In genomic region chr2:31965110-31965509, GRCm38 (mm10) we compare ENCODE assay signal across 7 mouse cellular contexts. TPM values are rescaled to one million over a fixed set of nuclear protein-coding genes. Genes with fewer than 3 reads are reported as not detected.
A peak's percentile ranks its signal among the peaks of the same experiment; 100 is the strongest.
DNase-seq lines count a peak whose midpoint lies in the region; ATAC-seq and TF ChIP-seq lines count a peak whose summit lies in the region.

No protein-coding gene starts in this region.

- H3K4me3 ChIP-seq in G1E (ENCODE audit: low read depth, low read length) = no peak overlapping the region
- H3K4me3 ChIP-seq in bone marrow macrophage, adult 2 months (ENCODE audit: insufficient read depth, low read length) = no peak overlapping the region

- no peak for ATAC-seq in G1E (ENCODE audit: extremely low read depth, insufficient number of reproducible peaks, low FRiP score, poor library complexity, severe bottlenecking)

- peak; percentile 64 for TF ChIP-seq CTCF in G1E (IDR thresholded peaks at IDR 0.05; ENCODE audit: low read depth, low read length)
- peak; percentile 61 for TF ChIP-seq CTCF in bone marrow macrophage, adult 2 months (IDR thresholded peaks at IDR 0.05; ENCODE audit: low read depth, low read length)

- no peaks in the 10 kb centered on the region for H3K36me3 ChIP-seq in G1E (replicated peaks)

- no peak for TF ChIP-seq POLR2A in bone marrow macrophage, adult 2 months (IDR thresholded peaks at IDR 0.05; ENCODE audit: borderline replicate concordance, low read depth, low read length)

- no peaks in the 10 kb centered on the region for H3K9me3 ChIP-seq in G1E (replicated peaks)

- no peak overlapping the region for H3K27ac ChIP-seq in bone marrow macrophage, adult 2 months (ENCODE audit: insufficient read depth, low read depth, low read length)

- no peaks in the 10 kb centered on the region for H3K4me1 ChIP-seq in G1E (ENCODE audit: insufficient read depth, low read depth, low read length)
- no peaks in the 10 kb centered on the region for H3K4me1 ChIP-seq in bone marrow macrophage, adult 2 months (ENCODE audit: control insufficient read depth, insufficient read depth, low read length)

- DNase-seq in layer of hippocampus, adult 11-12 months (ENCODE audit: low spot score) = peak; percentile 45
- DNase-seq in layer of hippocampus, adult 9-10 months (ENCODE audit: low spot score) = no peak
- DNase-seq in G1E (ENCODE audit: low spot score) = peak; percentile 78
- peak; percentile 76 to 88 for DNase-seq in kidney, postnatal 36 days
- DNase-seq in spleen, postnatal 14 days (ENCODE audit: low spot score in 2 of 2) = peak; percentile 31 to 59
- DNase-seq in frontal cortex, postnatal 14 days (ENCODE audit: low spot score in 2 of 2) = no peak

- H3K27me3 ChIP-seq in G1E (ENCODE audit: insufficient read depth, low read length) = peaks cover 67% of the 10 kb centered on the region

RNA-seq across cellular contexts. Expression of gene Nup214, which starts 9.1 kb away (rescaled TPM):
- total RNA-seq in G1E (2014; fragmentation: Nextera tagmentation) (90.8 and 103 TPM in 2 replicates), G1E (2017) (49.4 and 55.5 TPM in 2 replicates)
- polyA plus RNA-seq in G1E (2012) = 20.2 and 33.1 TPM in 2 replicates
- polyA plus RNA-seq in bone marrow macrophage, adult 2 months (2012; ENCODE audit: insufficient read depth, insufficient read length, missing spikeins) = 47.3 and 63.3 TPM in 2 replicates

RNA-seq across cellular contexts. Expression of gene Aif1l, which starts 15.2 kb away (rescaled TPM):
- not detected in 2 replicates for total RNA-seq in G1E (2014; fragmentation: Nextera tagmentation)
- 0.22 and 0.23 TPM in 2 replicates for total RNA-seq in G1E (2017)
- not detected in 2 replicates for polyA plus RNA-seq in G1E (2012)
- not detected in 2 replicates for polyA plus RNA-seq in bone marrow macrophage, adult 2 months (2012; ENCODE audit: insufficient read depth, insufficient read length, missing spikeins)

Comparison
In these comparisons a context has a peak if more than half of its experiments do, and no peak if none do; other contexts are left out.
1. DNase-seq: peak in layer of hippocampus, adult 11-12 months (single experiment), G1E (single experiment), kidney, postnatal 36 days (2 of 2) and spleen, postnatal 14 days (2 of 2); none in layer of hippocampus, adult 9-10 months (single experiment) and frontal cortex, postnatal 14 days (0 of 2).